Mouse (Mus musculus) forebrain, embryonic 16.5 days (tissue): Measurements from ENCODE around the gene Gpr108. TPM values are rescaled to one million over a fixed set of nuclear protein-coding genes. Genes with fewer than 3 reads are reported as not detected.

Experiments
- ATAC-seq: fragments of 200-750 bp; cut with Nextera tagmentation; 2 replicates; pipeline ENCODE4 v1.8.0; 2017; ENCODE audit warnings: mild to moderate bottlenecking, moderate library complexity
- H3K27ac ChIP-seq: fragments of 300-500 bp; sonication (generic); 2 replicates; pipeline ENCODE4 v1.5.1; 2014; ENCODE audit warnings: low read length, control low read depth
- H3K27me3 ChIP-seq: fragments of 300-500 bp; sonication (generic); replicated peaks from 2 replicates; pipeline ENCODE4 v1.6.1; 2014; ENCODE audit warnings: low read length; ENCODE audit not compliant: control insufficient read depth, insufficient read depth
- H3K36me3 ChIP-seq: fragments of 300-500 bp; sonication (generic); 2 replicates; pipeline ENCODE4 v1.6.1; 2014; ENCODE audit not compliant: control insufficient read depth, insufficient read depth
- H3K4me1 ChIP-seq: fragments of 300-500 bp; sonication (generic); replicated peaks from 2 replicates; pipeline ENCODE4 v1.6.1; 2014; ENCODE audit warnings: low read length; ENCODE audit not compliant: control insufficient read depth, insufficient read depth
- H3K4me2 ChIP-seq: fragments of 300-500 bp; sonication (generic); 2 replicates; pipeline ENCODE4 v1.6.1; 2014; ENCODE audit warnings: mild to moderate bottlenecking, low read length, control low read depth
- H3K4me3 ChIP-seq: fragments of 300-500 bp; sonication (generic); replicated peaks from 2 replicates; pipeline ENCODE4 v1.5.1; 2014; ENCODE audit warnings: mild to moderate bottlenecking, low read length, control low read depth
- H3K9ac ChIP-seq: fragments of 300-500 bp; sonication (generic); replicated peaks from 2 replicates; pipeline ENCODE4 v1.6.1; 2014; ENCODE audit warnings: low read depth, low read length, control low read depth
- H3K9me3 ChIP-seq: fragments of 300-500 bp; sonication (generic); 2 replicates; pipeline ENCODE4 v1.6.1; 2016; ENCODE audit warnings: low read length; ENCODE audit not compliant: control insufficient read depth
- WGBS: fragments of 180-500 bp; shearing (Covaris S2); extraction: QIAGEN DNeasy Blood & Tissue Kit; methylation state at CpG from one replicate; pipeline ENCODE4 v1.1.7; 2014; 5-methylcytosine and 5-hydroxymethylcytosine counted together
- polyA plus RNA-seq: library from polyadenylated mRNA; unstranded; fragments of >200 nt; fragmentation: Nextera tagmentation; extraction: Ambion mirVana; gene quantifications from 2 replicates; pipeline ENCODE4 v1.2.1, GENCODE M21; 2015

Gpr108 gene
- polyA plus RNA-seq, 1 experiment from 2014 or later = 18.2 TPM

DNA sequence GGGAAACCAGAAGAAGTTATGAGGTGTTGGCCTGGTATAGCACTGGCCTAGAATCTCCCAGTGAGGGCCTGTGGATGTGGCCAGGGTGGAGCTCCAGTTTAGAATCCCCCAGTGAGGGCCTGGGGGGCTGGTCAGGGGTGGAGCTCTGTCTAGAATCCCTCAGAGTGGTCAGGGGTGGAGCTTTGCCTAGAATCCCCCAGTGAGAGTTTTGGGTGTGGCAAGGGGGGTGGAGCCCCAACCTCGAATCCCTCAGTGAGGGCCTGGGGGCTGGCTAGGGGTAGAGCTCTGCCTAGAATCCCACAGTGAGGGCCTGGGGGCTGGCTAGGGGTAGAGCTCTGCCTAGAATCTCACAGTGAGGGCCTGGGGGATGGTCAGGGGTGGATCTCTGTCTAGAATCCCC lies 13.6 kb upstream of the Gpr108 start:
- H3K4me1 ChIP-seq = no peaks in the 10 kb centered on the region
- H3K4me3 ChIP-seq = no peak overlapping the region
- no peaks in the 10 kb centered on the region for H3K9me3 ChIP-seq
- H3K27ac ChIP-seq = no peak overlapping the region
- no peak overlapping the region for H3K9ac ChIP-seq
- no peak overlapping the region for H3K4me2 ChIP-seq
- H3K27me3 ChIP-seq = no peaks in the 10 kb centered on the region
- ATAC-seq = no peak
- H3K36me3 ChIP-seq = no peaks in the 10 kb centered on the region
- 23% methylated on average over 1 of the region's 1 CpGs for WGBS

DNA sequence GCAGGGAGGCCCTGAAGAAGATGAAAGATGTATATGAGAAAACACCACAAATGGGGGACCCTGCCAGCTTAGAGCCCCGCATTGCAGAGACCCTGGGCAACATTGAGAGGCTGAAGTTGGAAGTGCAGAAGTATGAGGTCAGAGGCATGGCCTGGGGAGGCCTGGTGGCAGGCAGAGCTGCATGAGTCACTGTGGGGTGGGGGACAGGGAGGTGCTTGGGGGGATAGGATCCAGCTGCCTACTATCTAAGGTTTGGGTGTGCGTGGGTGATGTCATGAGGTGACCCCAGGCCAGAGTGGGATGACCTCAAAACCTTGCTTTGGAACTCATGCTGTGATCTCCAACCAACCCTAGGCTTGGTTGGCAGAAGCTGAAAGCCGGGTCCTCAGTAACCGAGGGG lies 13.0 kb upstream of the Gpr108 start:
- WGBS = 92% methylated on average over 4 of the region's 4 CpGs
- Histone ChIP-seq H3K27me3 (no peaks in the 10 kb centered on the region), H3K4me1 (no peaks in the 10 kb centered on the region), H3K4me2 (no peak overlapping the region), H3K36me3 (no peaks in the 10 kb centered on the region), H3K27ac (no peak overlapping the region), H3K9ac (no peak overlapping the region), H3K9me3 (no peaks in the 10 kb centered on the region), H3K4me3 (no peak overlapping the region)
- ATAC-seq = no peak

DNA sequence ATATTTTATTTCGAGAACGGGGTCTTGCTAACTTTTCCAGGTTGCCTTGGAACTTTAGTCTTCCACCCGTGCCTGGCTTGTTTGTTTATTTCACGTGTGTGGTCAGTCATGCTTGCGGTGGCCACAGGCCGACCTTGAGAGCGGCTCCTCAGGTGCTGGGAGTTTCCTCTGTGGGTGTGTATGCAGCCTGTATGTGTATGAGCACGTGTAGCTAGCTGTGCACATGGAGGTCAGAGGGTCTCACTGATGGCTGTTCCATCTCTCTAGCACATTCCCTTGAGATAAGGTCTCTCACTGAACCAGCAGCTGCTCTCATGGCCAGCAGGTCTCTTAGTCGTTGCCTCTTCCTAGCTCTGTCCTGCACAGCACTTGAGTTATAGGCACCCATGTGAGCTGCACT lies 12.1 kb upstream of the Gpr108 start:
- no peaks in the 10 kb centered on the region for H3K9me3 ChIP-seq
- WGBS = 95% methylated on average over 9 of the region's 9 CpGs
- H3K27me3 ChIP-seq = no peaks in the 10 kb centered on the region
- H3K9ac ChIP-seq = no peak overlapping the region
- no peak for ATAC-seq
- H3K4me3 ChIP-seq = no peak overlapping the region
- H3K36me3 ChIP-seq = no peaks in the 10 kb centered on the region
- H3K27ac ChIP-seq = no peak overlapping the region
- H3K4me2 ChIP-seq = no peak overlapping the region
- H3K4me1 ChIP-seq = no peaks in the 10 kb centered on the region

DNA sequence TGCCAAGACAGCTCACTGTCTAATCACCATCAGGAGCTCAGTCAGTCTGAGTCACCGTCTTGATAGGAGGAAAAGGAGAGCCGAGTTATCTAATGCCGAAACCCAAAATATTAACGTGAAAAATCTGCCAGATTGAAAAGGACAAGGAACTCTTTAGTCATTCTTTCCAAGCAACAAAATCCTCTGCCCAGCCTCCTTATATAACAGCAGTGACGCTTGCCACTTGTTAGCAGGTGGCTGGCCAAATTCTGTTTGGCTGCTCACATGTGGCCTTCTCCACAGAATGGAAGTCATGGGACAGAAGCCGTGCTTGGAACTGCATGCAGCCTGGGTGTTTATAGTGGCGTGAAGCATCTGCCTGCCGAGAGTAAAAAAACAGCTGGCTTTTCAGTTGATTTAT lies 11.5 kb upstream of the Gpr108 start:
- Histone ChIP-seq H3K36me3 (0 out of 2 replicates have a peak, but pooled peaks cover 2% of the 10 kb centered on the region), H3K4me2 (no peak overlapping the region), H3K4me3 (no peak overlapping the region), H3K4me1 (no peaks in the 10 kb centered on the region), H3K27ac (no peak overlapping the region), H3K9ac (no peak overlapping the region), H3K27me3 (no peaks in the 10 kb centered on the region), H3K9me3 (no peaks in the 10 kb centered on the region)
- ATAC-seq = no peak
- WGBS = 95% methylated on average over 8 of the region's 8 CpGs

DNA sequence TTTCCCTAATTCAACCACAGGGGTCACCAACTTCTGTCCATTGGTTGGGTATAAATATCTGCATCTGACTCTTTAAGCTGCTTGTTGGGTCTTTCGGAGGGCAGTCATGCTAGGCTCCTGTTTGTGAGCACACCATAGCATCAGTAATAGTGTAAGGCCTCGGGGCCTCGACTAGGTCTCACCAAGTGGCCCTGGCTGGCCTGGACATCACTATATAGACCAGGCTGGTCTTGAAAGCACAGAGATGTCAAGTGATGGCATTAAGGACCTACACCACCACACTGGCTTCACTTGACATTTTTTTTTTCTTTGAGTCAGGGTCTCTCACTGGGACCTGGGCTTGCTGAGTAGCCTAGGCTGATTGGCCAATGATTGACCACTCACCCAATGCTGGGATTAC lies 9.9 kb upstream of the Gpr108 start:
- no peaks in the 10 kb centered on the region for H3K27me3 ChIP-seq
- H3K27ac ChIP-seq = no peak overlapping the region
- no peak overlapping the region for H3K4me2 ChIP-seq
- H3K9me3 ChIP-seq = no peaks in the 10 kb centered on the region
- H3K4me3 ChIP-seq = no peak overlapping the region
- no peaks in the 10 kb centered on the region for H3K4me1 ChIP-seq
- ATAC-seq = no peak
- WGBS = 97% methylated on average over 3 of the region's 3 CpGs
- H3K9ac ChIP-seq = no peak overlapping the region
- H3K36me3 ChIP-seq = 0 out of 2 replicates have a peak, but pooled peaks cover 2% of the 10 kb centered on the region

DNA sequence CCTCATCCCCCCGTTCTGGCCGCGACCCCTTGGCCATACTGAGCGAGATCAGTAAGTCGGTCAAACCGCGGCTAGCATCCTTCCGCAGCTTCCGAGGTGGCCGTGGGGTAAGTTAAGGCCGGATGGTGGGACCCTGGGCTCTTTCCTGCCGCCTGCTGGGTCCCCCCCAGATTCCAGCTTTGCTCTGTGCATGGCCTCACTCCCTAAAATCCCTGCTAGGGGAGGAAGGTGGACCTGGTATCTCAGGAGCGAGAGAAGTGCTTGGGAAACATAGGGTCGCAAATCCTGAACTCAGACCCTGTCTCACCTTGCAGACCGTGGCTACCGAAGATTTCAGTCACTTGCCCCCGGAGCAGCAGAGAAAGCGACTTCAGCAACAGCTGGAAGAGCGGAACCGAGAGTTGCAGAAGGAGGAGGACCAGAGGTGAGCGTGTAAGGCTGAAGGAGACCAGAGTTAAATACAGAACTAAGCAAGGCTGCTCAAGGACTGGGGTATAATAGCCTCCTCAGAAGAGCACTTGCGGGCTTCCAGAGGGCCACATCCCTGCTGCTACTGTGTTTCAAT lies 8.8 kb upstream of the Gpr108 start:
- Histone ChIP-seq H3K4me2 (no peak overlapping the region), H3K4me1 (no peaks in the 10 kb centered on the region), H3K9me3 (no peaks in the 10 kb centered on the region), H3K36me3 (0 out of 2 replicates have a peak, but pooled peaks cover 2% of the 10 kb centered on the region), H3K27me3 (no peaks in the 10 kb centered on the region), H3K9ac (no peak overlapping the region), H3K27ac (no peak overlapping the region), H3K4me3 (no peak overlapping the region)
- ATAC-seq = no peak
- WGBS = 95% methylated on average over 22 of the region's 22 CpGs

DNA sequence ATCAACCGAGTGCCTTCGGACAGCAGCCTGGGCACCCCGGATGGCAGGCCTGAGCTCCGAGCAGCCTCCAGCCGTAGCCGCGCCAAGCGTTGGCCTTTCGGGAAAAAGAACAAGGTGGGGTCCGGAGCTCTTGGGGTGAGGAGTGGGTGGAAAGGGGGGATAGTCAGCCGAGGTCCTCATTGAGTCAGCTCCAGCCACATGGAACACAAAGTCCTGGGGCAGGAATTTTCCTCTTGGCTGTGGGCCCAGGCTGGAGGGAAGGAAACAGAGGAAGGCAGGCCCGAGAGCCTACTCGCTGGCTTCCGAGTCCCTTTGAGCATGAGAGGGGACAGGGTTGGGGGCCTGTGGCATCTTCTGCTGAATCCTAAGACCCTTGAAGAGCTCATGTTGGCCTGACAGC lies 7.1 kb upstream of the Gpr108 start:
- 0 out of 2 replicates have a peak, but pooled peaks cover 2% of the 10 kb centered on the region for H3K36me3 ChIP-seq
- H3K9me3 ChIP-seq = no peaks in the 10 kb centered on the region
- no peak overlapping the region for H3K4me2 ChIP-seq
- H3K9ac ChIP-seq = no peak overlapping the region
- no peak overlapping the region for H3K27ac ChIP-seq
- WGBS = 86% methylated on average over 14 of the region's 14 CpGs
- no peak overlapping the region for H3K4me3 ChIP-seq
- H3K4me1 ChIP-seq = peaks cover 4% of the 10 kb centered on the region
- ATAC-seq = no peak
- no peaks in the 10 kb centered on the region for H3K27me3 ChIP-seq

DNA sequence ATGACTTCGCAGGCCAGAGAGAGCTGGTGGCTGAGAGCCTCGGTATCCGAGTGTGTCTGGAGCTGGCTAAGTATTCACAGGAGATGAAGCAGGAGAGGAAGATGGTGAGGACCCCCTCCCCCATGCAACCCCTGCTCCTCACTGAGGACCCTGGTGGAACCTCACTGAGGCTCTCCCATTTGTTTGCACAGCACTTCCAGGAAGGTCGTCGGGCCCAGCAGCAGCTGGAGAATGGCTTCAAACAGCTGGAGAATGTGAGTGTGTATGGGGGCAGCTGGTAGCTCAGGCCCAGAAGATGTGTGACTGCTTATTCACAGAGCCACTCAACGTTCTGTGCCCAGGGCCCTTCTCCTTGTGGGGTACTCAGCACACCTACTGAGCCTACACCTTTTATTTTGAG lies 5.1 kb upstream of the Gpr108 start:
- ATAC-seq = no peak
- Histone ChIP-seq H3K27me3 (no peaks in the 10 kb centered on the region), H3K4me2 (no peak overlapping the region), H3K9me3 (no peaks in the 10 kb centered on the region), H3K9ac (no peak overlapping the region), H3K27ac (no peak overlapping the region), H3K4me1 (peaks cover 20% of the 10 kb centered on the region), H3K36me3 (0 out of 2 replicates have a peak, but pooled peaks cover 2% of the 10 kb centered on the region), H3K4me3 (no peak overlapping the region)
- 87% methylated on average over 6 of the region's 6 CpGs for WGBS

DNA sequence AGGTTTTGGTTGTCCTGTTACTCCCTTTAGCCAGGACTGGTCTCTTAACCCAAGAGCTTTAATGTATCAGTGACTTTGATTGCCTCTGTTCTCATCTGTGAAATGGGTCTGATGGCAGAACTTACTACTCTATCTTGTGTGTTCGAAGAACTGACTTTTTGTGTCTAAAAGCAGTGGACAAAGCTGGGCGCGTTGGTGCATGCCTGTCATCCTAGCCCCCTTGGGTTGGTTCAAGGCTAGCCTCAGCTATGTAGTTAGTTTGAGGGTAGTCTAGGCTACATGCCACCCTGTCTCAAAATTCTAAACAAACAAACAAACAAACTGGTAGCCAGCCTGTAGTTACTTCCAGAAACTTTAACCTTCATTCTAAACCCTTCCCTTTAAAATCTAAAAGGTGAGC lies 3.2 kb upstream of the Gpr108 start:
- no peak overlapping the region for H3K9ac ChIP-seq
- no peaks in the 10 kb centered on the region for H3K27me3 ChIP-seq
- no peak overlapping the region for H3K4me2 ChIP-seq
- H3K36me3 ChIP-seq = 0 out of 2 replicates have a peak, but pooled peaks cover 2% of the 10 kb centered on the region
- H3K4me3 ChIP-seq = no peak overlapping the region
- H3K9me3 ChIP-seq = no peaks in the 10 kb centered on the region
- ATAC-seq = no peak
- no peak overlapping the region for H3K27ac ChIP-seq
- peaks cover 27% of the 10 kb centered on the region for H3K4me1 ChIP-seq
- WGBS = 98% methylated on average over 3 of the region's 3 CpGs
